Mouse (Mus musculus) liver, embryonic 14.5 days (tissue): ENCODE measurements around the gene Ess2. TPM values are rescaled to one million over a fixed set of nuclear protein-coding genes. Genes with fewer than 3 reads are reported as not detected.
A peak's percentile ranks its signal among the peaks of the same experiment; 100 is the strongest.

Experiments
- ATAC-seq: fragments of 200-750 bp; cut with Nextera tagmentation; 2 replicates; pipeline ENCODE4 v1.8.0; 2017; ENCODE audit warnings: moderate number of reproducible peaks, mild to moderate bottlenecking, moderate library complexity; ENCODE audit not compliant: insufficient read depth
- DNase-seq, 3 experiments: peaks; one replicate each; pipeline ENCODE4 v3.0.0-alpha.2; 2012 to 2013; ENCODE audit warnings: low read depth in 3 of 3, low spot score in 3 of 3
- H3K27ac ChIP-seq: fragments of 300-500 bp; sonication (generic); 2 replicates; pipeline ENCODE4 v1.5.1; 2014; ENCODE audit warnings: moderate library complexity, mild to moderate bottlenecking, control low read depth, inconsistent platforms
- H3K27me3 ChIP-seq: fragments of 300-500 bp; sonication (generic); 2 replicates; pipeline ENCODE4 v1.6.1; 2014; ENCODE audit warnings: mild to moderate bottlenecking, low read length, moderate library complexity; ENCODE audit not compliant: control insufficient read depth, insufficient read depth
- H3K36me3 ChIP-seq: fragments of 300-500 bp; sonication (generic); replicated peaks from 2 replicates; pipeline ENCODE4 v1.6.1; 2014; ENCODE audit warnings: low read depth; ENCODE audit not compliant: control insufficient read depth, insufficient read depth
- H3K4me1 ChIP-seq, 2 experiments: fragments of 200-500 bp in 1 of 2; fragments of 300-500 bp in 1 of 2; sonication (generic) in 1 of 2; replicated peaks; 2 replicates each; pipeline ENCODE4 v1.6.1; 2012 to 2014; ENCODE audit warnings: antibody characterized with exemption in 1 of 2, inconsistent platforms in 1 of 2, low read length in 1 of 2; ENCODE audit not compliant: control insufficient read depth in 2 of 2, insufficient read depth in 2 of 2
- H3K4me2 ChIP-seq: fragments of 300-500 bp; sonication (generic); 2 replicates; pipeline ENCODE4 v1.6.1; 2014; ENCODE audit warnings: low read depth, mild to moderate bottlenecking, control low read depth, moderate library complexity
- H3K4me3 ChIP-seq, 2 experiments: fragments of 200-500 bp in 1 of 2; fragments of 300-500 bp in 1 of 2; sonication (generic) in 1 of 2; 2 replicates each; pipeline ENCODE4 v1.5.1; 2012 to 2014; ENCODE audit warnings: low read depth in 2 of 2, low read length in 2 of 2, mild to moderate bottlenecking in 2 of 2, control low read depth in 1 of 2, inconsistent platforms in 1 of 2, moderate library complexity in 1 of 2; ENCODE audit not compliant: insufficient read depth in 1 of 2
- H3K9ac ChIP-seq: fragments of 300-500 bp; sonication (generic); replicated peaks from 2 replicates; pipeline ENCODE4 v1.6.1; 2014; ENCODE audit warnings: mild to moderate bottlenecking, control low read depth, moderate library complexity
- H3K9me3 ChIP-seq: fragments of 300-500 bp; sonication (generic); 2 replicates; pipeline ENCODE4 v1.6.1; 2016; ENCODE audit warnings: low read length, mixed read lengths; ENCODE audit not compliant: control insufficient read depth
- CTCF ChIP-seq: IDR thresholded peaks from 2 replicates; pipeline ENCODE4 v1.5.1; 2016; ENCODE audit warnings: antibody characterized with exemption, low read depth, control low read depth
- EP300 ChIP-seq: IDR thresholded peaks from 2 replicates; pipeline ENCODE4 v1.6.1; 2016; ENCODE audit warnings: antibody characterized with exemption, low read depth
- whole genome bisulfite sequencing: fragments of 180-500 bp; shearing (Covaris S2); extraction: QIAGEN DNeasy Blood & Tissue Kit; methylation state at CpG from one replicate; pipeline ENCODE4 v1.1.7; 2014; ENCODE audit not compliant: insufficient replicate concordance; 5-methylcytosine and 5-hydroxymethylcytosine counted together
- polyA plus RNA-seq, 2 experiments: library from polyadenylated mRNA; depleted of rRNA in 1 of 2; stranded (reverse) in 1 of 2; unstranded in 1 of 2; fragments of >200 nt; fragmentation: Nextera tagmentation in 1 of 2; extraction: Ambion mirVana in 1 of 2; gene quantifications; 2 replicates each; pipeline versions ENCODE4 v1.2.1 to v1.2.3; 2012 to 2014

Ess2 gene
- polyA plus RNA-seq, 2 experiments: 6.8 to 7.5 TPM

DNA sequence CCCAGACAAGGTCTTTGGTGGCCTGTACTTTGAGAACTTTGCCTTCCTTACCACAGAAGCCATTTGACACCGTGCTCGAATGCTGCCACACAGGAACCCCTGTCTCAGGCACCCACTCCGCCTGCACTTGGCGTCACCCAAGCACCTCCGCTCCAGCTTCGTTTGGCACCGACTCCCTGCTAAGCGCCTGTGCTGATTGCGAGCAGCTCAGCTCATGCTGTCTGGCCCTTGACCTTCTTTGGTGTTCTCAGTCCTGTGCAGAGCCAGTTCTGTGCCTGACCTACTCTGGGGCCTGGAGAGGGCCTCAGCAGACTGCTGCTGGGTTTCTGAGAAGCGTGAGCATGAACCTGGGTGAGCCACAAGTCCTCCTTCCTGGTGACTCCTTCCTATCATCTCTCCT, 25.6 kb upstream of the Ess2 start:
- 70% methylated on average over 10 of the region's 10 CpGs for WGBS
- TF ChIP-seq CTCF: no peak
- TF ChIP-seq EP300: no peak
- H3K27ac ChIP-seq: no peak overlapping the region

DNA sequence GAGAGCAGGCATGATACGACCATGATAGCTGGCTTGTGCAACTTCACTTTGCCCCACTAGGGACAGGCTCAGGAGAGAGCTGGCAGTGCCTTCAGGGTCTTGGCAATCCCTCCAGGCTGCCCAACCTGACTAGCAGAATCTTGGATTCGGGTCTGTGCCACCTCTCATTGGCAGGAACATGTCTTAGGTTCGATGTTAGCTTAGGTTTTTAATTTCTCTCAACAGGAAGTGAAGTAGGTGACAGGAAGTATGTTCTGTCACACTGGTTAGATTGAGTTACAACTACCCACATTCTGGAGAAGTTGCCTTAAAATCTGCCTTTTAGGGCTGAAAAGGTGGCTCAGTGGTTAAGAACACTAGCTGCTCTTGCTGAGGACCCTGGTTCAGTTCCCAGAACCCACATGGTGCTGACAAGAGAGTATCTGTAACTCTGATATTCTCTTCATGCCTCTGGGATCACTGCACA, 23.3 kb upstream of the Ess2 start:
- Histone ChIP-seq H3K27me3 (no peaks in the 10 kb centered on the region), H3K9me3 (no peaks in the 10 kb centered on the region), H3K36me3 (no peaks in the 10 kb centered on the region), H3K4me3 (no peak overlapping the region), H3K4me1 (peaks cover 26 to 34% of the 10 kb centered on the region in 2 experiments), H3K9ac (no peak overlapping the region; the same call in 1 of the 2 replicates), H3K4me2 (no peak overlapping the region), H3K27ac (peak overlapping the region; percentile 79)
- ATAC-seq (no peak), DNase-seq (no peak)
- 25% methylated on average over 3 of the region's 3 CpGs for WGBS
- peak; percentile 40 for TF ChIP-seq CTCF
- TF ChIP-seq EP300: no peak

More for the DNA sequence above, 25.6 kb upstream of the Ess2 start:
- Histone ChIP-seq H3K27me3 (no peaks in the 10 kb centered on the region), H3K36me3 (no peaks in the 10 kb centered on the region), H3K4me2 (no peak overlapping the region), H3K9me3 (no peaks in the 10 kb centered on the region), H3K4me3 (no peak overlapping the region), H3K4me1 (peaks cover 27 to 35% of the 10 kb centered on the region in 2 experiments), H3K9ac (no peak overlapping the region)
- no peak for ATAC-seq
- no peak for DNase-seq

DNA sequence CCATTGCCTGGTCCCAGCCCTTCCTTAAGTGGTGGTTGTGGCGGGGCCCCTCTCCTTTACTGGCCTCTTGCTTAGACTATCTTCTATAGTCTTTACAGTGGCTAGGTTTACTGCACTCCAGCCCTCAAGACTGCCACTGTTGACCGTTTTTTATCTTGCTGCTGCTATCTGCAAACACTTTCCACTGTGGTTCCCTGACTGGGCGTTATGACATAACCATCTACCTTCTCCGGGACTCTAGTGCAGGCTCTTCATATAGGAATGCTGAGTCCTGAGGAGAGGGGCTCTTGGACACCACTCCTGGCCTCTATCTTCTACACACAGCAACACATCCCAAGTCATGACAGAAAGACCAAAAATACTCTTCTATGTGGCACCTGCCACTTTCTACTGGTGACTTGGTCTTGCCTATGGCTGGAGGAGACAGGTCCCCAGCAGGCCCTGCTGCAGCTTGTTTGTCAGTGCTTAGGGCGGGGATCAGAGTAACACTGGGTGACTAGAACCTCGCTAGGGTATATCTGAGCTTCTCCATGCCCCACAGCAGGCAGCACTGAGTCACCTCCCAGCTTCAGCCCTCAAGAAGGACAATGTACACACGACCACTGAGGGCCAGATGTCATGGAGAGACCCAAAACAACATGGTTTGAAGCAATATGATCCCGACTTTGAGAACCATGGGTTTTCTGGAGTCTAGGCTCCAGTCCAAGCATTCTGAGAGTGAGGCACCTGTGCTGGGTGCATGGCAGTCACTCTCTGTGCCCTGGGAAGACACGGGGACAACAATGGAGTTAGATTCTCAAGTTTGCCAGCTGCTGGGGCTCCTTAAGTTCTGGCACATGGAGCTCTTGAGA, 22.7 kb upstream of the Ess2 start:
- Histone ChIP-seq H3K9me3 (no peaks in the 10 kb centered on the region), H3K9ac (no peak overlapping the region; the same call in 1 of the 2 replicates), H3K4me2 (no peak overlapping the region), H3K27ac (peak overlapping the region; percentile 79), H3K36me3 (no peaks in the 10 kb centered on the region), H3K27me3 (no peaks in the 10 kb centered on the region), H3K4me1 (peaks cover 23 to 30% of the 10 kb centered on the region in 2 experiments), H3K4me3 (no peak overlapping the region)
- no peak for TF ChIP-seq CTCF
- TF ChIP-seq EP300: peak; percentile 59
- ATAC-seq (peak; percentile 78), DNase-seq (no peak)
- WGBS: 19% methylated on average over 9 of the region's 9 CpGs

DNA sequence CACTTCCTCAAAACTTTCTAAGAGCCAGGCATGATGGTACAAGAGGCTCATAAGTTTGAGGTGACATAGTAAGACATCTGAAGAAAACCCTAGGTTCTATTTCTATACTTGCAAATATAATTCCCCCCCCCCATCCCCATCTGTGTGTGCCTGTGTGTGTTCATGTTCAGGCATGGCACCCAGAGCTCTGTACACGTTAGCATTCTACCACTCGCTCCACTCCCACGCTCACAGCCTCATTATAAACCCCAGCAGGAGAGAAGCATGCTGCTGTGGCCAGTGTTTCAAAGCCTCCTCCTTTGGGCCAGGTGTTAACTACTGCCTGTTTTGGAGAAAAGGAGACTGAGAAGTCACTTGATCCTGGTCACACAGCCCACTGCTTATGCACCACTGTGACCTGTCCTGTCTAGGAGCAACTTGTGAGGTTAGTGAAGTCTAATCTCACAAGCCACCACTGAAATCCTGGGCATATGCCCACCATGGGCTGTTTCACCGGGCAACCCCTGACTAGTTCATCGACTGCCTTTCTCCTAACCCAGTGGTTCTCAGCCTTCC, 20.8 kb upstream of the Ess2 start:
- Histone ChIP-seq H3K9me3 (no peaks in the 10 kb centered on the region), H3K9ac (no peak overlapping the region), H3K27me3 (no peaks in the 10 kb centered on the region), H3K36me3 (no peaks in the 10 kb centered on the region), H3K4me3 (no peak overlapping the region), H3K4me2 (no peak overlapping the region), H3K27ac (no peak overlapping the region), H3K4me1 (peaks cover 18 to 20% of the 10 kb centered on the region in 2 experiments)
- WGBS: 85% methylated on average over 5 of the region's 5 CpGs
- no peak for ATAC-seq
- TF ChIP-seq CTCF: no peak
- TF ChIP-seq EP300: no peak
- DNase-seq: no peak

DNA sequence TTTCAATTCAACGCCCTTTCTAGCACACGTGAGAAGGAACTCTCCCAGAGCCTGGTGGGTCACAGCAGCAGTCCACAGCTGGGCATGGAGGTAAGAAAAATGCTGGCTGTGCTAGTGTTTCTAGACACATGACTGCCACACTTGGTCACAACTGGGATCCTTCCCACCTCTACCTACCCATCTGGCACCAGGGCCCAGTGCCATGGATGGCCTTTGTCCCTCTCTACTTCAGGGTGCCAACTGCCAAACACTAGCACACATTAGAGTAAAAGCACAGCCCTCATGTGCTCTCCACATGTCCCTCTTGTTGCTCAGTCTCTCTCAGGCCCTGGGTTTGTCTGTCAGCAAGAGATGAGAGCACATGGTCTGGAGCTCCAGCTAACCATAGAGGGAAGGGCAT, 18.5 kb upstream of the Ess2 start:
- no peak for DNase-seq
- WGBS: 75% methylated on average over 2 of the region's 2 CpGs
- Histone ChIP-seq H3K9me3 (no peaks in the 10 kb centered on the region), H3K9ac (no peak overlapping the region), H3K27me3 (no peaks in the 10 kb centered on the region), H3K4me1 (peaks cover 17 to 18% of the 10 kb centered on the region in 2 experiments), H3K4me3 (no peak overlapping the region), H3K27ac (no peak overlapping the region), H3K36me3 (peaks cover 7% of the 10 kb centered on the region; the same call in 1 of the 2 replicates), H3K4me2 (no peak overlapping the region)
- no peak for TF ChIP-seq CTCF
- no peak for TF ChIP-seq EP300
- ATAC-seq: no peak
